Mouse (Mus musculus): ENCODE measurements around the gene Bcat1.

Gene Bcat1

GRCm38 (mm10) chr6:145056102-145056501, 19.9 kb downstream of the Bcat1 start:
- in situ Hi-C loops (cut with MboI, MseI): no loop called here

- in situ Hi-C loops (cut with MboI, MseI): no loop called here
Observed at GRCm38 (mm10) chr6:145055277-145055858, 20.6 kb downstream of the Bcat1 start.

GRCm38 (mm10) chr6:145052669-145053068, 23.3 kb downstream of the Bcat1 start:
- in situ Hi-C loops (cut with MboI, MseI): no loop called here

- in situ Hi-C loops (cut with MboI, MseI): no loop called here
Observed at GRCm38 (mm10) chr6:145050899-145051298, 25.1 kb downstream of the Bcat1 start.

- in situ Hi-C loops (cut with MboI, MseI): no loop called here
Observed at GRCm38 (mm10) chr6:145048131-145048997, 27.6 kb downstream of the Bcat1 start.

- in situ Hi-C loops (cut with MboI, MseI): no loop called here
Observed at GRCm38 (mm10) chr6:145047445-145047857, 28.5 kb downstream of the Bcat1 start.

- in situ Hi-C loops (cut with MboI, MseI): no loop called here
Observed at GRCm38 (mm10) chr6:145046266-145046890, 29.6 kb downstream of the Bcat1 start.

- in situ Hi-C loops (cut with MboI, MseI): no loop called here
Observed at GRCm38 (mm10) chr6:145044916-145045574, 30.9 kb downstream of the Bcat1 start.

- in situ Hi-C loops (cut with MboI, MseI): no loop called here
Observed at GRCm38 (mm10) chr6:145040732-145041131, 35.3 kb downstream of the Bcat1 start.

- in situ Hi-C loops (cut with MboI, MseI): no loop called here
Observed at GRCm38 (mm10) chr6:145037626-145038025, 38.4 kb downstream of the Bcat1 start.

GRCm38 (mm10) chr6:145035412-145035811, 40.6 kb downstream of the Bcat1 start:
- in situ Hi-C loops (cut with MboI, MseI): no loop called here

GRCm38 (mm10) chr6:145030587-145030986, 45.4 kb downstream of the Bcat1 start:
- in situ Hi-C loops (cut with MboI, MseI): no loop called here

GRCm38 (mm10) chr6:145023990-145024389, 52.0 kb downstream of the Bcat1 start:
- in situ Hi-C loops (cut with MboI, MseI): no loop called here

- in situ Hi-C loops (cut with MboI, MseI): no loop called here
Observed at GRCm38 (mm10) chr6:145022966-145023725, 52.8 kb downstream of the Bcat1 start.

GRCm38 (mm10) chr6:145022349-145022748, 53.6 kb downstream of the Bcat1 start:
- in situ Hi-C loops (cut with MboI, MseI): no loop called here

GRCm38 (mm10) chr6:145020553-145020952, 55.4 kb downstream of the Bcat1 start:
- in situ Hi-C loops (cut with MboI, MseI): no loop called here

- in situ Hi-C loops (cut with MboI, MseI): no loop called here
Observed at GRCm38 (mm10) chr6:145018295-145018694, 57.7 kb downstream of the Bcat1 start.

- in situ Hi-C loops (cut with MboI, MseI): no loop called here
Observed at GRCm38 (mm10) chr6:145017508-145017907, 58.5 kb downstream of the Bcat1 start.

- in situ Hi-C loops (cut with MboI, MseI): no loop called here
Observed at GRCm38 (mm10) chr6:145016639-145017038, 59.3 kb downstream of the Bcat1 start.

- in situ Hi-C loops (cut with MboI, MseI): no loop called here
Observed at GRCm38 (mm10) chr6:145014944-145015343, 61.0 kb downstream of the Bcat1 start.

GRCm38 (mm10) chr6:145012699-145013098, 63.3 kb downstream of the Bcat1 start:
- in situ Hi-C loops (cut with MboI, MseI): no loop called here
